Mouse (Mus musculus): ENCODE data around the gene Tufm.
"Not testable (repeated sequence)": the region's sequence is repeated elsewhere in the genome, so short reads cannot be mapped to it uniquely, and the experiment has no call there.

Tufm gene

DNA sequence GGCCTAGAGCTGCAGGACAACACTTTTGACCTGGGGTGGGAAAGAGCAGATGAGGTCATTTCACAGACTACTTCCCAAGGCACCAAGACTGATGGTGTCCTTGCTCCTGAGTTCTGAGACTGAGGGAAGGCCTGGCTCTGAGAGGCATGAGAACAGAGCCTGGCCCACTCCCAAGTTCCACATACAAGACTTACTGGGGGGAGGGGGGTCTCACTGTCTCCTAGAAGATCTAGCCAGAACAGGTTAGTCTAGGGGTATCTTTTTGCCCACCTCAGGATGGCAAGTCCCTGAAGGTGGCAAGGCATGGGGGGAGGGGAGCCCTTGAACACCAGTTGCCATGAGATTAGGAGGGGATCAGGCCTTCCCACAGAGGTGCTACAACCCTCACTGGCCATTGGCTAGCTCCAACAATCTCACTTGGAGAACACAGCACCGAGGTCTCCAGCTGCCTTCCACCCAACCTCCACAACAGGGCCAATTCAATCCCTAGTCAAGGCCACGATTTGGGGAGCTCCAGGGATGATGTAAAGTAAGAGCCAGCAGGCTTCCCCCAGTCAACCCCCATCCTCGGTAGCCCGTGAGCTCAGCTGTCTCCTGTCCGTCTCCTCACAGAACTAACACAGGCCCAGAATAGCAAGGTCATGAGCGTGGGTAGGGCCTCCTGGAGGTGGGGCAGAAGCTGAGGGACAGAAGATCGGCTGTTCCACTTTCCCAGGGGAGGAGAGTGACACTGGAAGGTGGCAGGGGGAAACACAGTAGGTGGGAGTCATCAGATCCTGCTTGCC is 21.7 kb upstream of the Tufm start:
- DNase-seq (ENCODE audit: low read depth, low spot score): no peak

DNA sequence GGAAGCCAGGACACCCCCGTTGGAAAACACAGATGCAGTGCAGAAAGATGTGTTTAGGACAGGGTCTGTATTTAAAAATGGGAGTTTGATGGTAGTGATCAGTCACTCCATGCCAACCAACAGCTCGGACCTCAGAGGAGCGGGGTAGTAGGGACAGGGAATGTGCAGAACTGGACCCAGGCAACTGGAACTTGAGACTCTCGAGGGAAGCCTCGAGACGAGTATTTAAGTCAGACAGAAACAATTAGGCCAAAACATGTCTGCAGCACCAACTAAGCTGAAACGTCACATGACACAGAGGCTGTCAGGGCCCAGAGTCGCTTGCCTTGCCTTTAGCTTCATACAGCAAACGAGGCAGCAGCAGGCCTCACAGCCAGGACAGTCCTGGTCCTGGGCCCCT is 21.0 kb upstream of the Tufm start:
- DNase-seq (ENCODE audit: low read depth, low spot score): no peak

DNA sequence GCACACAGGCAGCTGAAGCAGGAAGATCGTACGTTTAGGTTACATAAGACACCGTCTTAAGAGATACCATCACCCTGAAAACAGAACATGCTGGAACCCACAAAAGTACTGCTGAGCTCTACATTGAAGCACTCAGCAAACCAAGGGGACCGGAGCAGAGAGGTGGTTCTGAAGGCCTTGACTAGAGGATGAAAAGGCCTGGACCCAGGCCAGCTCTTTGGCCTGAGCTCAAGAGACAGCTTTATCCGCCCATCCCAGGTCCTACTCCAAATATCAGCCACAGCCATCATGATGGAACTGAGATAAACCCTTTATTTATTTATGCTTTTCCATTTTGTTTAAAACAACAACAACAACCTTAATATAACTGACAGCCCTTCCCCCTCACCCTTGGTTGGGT is 20.5 kb upstream of the Tufm start:
- DNase-seq (ENCODE audit: low read depth, low spot score): no peak

- peak; percentile 37 for DNase-seq (ENCODE audit: low read depth, low spot score)
Observed at GRCm38 (mm10) chr7:126467271-126467670, 19.9 kb upstream of the Tufm start.

DNA sequence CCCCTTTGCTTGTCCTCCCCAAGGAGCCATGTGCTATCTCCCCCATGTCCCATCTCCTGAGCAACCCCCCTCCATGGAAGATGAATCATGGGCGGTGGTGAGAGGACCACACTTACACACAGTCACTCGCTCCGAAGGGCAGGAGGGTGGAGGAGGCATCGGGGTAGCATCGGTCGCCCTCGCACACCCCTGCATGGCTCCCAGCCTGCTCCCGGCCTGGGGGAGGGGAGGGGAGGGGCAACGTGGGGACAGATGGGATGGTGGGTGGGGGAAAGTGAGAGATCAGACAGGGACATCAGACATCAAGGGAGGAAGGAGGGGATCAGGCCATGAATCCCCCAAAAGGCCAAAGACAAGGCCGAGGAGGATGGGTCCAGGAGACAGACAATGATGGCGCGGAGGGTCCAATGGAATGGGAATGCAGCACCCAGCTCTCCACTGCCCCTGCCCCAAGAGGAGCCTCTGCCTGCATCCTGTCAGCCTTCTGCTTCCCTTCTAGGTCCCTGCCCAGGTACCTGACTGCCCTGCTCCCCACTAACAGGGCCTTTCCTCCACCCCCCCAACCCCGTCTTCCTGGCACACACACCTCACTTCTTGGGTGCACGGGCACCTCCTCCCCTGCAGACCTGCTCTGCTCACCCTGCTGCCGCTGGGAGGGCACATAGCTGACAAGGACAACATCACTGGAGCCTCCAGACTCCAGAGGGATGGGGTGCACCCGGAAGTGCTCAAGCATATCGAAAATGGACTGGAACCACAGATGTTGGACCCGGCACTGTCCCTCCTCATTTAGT is 19.1 kb upstream of the Tufm start:
- DNase-seq (ENCODE audit: low read depth, low spot score): no peak

DNA sequence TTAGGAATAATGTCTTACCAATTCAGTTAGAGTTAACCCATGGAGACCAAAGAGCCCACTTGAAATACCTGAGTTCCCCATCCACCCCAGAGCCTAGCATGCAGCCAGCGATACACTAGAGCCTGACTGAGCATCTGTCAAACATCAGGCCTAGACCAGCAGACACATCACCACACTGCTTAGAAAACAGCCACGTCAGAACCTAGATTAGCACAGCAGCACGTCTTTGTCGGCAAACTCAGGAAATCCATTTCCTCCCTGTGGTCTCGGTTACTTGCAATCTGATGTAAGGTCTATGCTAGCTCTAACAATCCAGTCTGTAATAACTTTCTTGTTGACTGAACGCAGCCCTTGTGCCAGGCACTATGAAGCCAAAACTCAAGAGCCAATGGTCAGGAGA is 17.1 kb upstream of the Tufm start:
- no peak for DNase-seq (ENCODE audit: low read depth, low spot score)

GRCm38 (mm10) chr7:126471361-126471760 is 15.8 kb upstream of the Tufm start:
- DNase-seq (ENCODE audit: low read depth, low spot score): no peak

DNA sequence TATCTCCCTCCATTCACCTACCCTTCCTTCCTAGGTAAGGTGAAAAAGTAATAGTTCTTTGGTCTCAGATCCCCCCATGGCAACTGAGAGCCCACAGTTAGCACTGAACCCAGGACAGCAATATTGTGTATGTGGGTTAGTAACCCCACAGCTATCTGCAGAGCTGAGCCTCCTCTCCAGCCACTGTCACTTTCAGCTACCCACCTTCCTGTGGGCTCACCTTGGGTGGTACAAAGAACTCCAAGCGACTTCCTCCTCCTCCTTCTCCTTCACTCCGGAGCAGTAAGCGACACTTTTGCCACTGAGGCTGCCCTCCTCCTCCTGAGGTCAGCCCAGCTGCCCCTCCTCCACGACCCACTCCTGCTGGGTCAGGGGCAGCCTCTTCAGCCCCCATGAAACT is 15.3 kb upstream of the Tufm start:
- no peak for DNase-seq (ENCODE audit: low read depth, low spot score)

- no peak for DNase-seq (ENCODE audit: low read depth, low spot score)
Observed at GRCm38 (mm10) chr7:126472306-126472705, 14.9 kb upstream of the Tufm start.

DNA sequence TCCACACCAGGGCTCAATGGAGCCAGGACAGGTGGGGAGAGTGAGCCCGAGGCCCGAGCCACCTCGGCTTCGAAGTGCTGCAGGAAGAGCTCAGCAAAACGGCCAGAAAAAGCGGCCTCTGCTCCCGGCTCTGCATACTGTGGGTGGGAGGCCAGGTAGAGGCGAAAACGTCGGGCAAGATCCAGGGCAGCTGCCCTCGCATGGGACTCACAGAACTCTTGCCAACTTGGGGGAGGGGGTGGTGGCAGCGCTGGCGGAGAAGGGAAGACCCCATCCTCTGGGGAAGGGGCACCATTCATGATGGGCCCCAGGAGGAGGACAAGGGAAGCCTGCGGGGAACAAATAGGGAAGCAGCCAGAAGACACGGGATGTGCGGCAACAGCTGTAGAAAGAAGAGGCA is 14.4 kb upstream of the Tufm start:
- DNase-seq (ENCODE audit: low read depth, low spot score): no peak

DNA sequence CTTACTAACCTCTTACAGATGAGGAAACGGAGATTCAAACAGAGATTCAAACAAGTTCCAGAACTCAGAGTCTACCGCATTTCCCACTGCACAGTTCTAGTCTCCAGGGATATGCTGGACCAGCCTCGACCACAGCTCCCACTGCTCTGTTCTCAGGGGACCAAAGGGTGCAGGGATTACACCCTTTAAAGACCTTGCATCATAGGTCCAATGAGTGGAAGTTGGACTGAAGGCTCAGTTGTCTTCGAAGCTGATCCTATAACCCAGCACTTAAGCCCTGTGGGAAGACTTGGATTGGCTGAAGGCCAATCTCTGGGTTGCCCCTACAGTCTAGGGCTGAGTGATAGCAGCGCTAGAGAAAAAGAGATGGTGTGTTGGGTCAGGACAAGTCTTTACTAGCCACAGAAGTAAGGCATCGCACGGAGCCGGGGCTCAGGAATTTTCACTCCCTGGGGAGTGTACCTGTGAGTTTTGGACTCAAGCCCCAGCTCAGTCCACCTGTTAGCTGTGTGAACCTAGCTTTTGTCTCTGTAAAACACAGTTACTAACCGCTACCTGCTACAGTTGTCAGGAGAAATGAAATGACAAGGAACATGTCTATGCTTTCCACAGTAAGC is 13.6 kb upstream of the Tufm start:
- no peak for DNase-seq (ENCODE audit: low read depth, low spot score)

GRCm38 (mm10) chr7:126474486-126474955 is 12.6 kb upstream of the Tufm start:
- DNase-seq (ENCODE audit: low read depth, low spot score): no peak

- DNase-seq (ENCODE audit: low read depth, low spot score): peak; percentile 95
Observed at GRCm38 (mm10) chr7:126474993-126475581, 12.1 kb upstream of the Tufm start, which contains the start of gene Sh2b1. TSS of gene Sh2b1 (minus strand) at chr7:126475424.

- no peak for DNase-seq (ENCODE audit: low read depth, low spot score)
Observed at GRCm38 (mm10) chr7:126481699-126482098, 5.5 kb upstream of the Tufm start.

- peak; percentile 84 for DNase-seq (ENCODE audit: low read depth, low spot score)
Observed at GRCm38 (mm10) chr7:126482392-126482871, 4.7 kb upstream of the Tufm start.

DNA sequence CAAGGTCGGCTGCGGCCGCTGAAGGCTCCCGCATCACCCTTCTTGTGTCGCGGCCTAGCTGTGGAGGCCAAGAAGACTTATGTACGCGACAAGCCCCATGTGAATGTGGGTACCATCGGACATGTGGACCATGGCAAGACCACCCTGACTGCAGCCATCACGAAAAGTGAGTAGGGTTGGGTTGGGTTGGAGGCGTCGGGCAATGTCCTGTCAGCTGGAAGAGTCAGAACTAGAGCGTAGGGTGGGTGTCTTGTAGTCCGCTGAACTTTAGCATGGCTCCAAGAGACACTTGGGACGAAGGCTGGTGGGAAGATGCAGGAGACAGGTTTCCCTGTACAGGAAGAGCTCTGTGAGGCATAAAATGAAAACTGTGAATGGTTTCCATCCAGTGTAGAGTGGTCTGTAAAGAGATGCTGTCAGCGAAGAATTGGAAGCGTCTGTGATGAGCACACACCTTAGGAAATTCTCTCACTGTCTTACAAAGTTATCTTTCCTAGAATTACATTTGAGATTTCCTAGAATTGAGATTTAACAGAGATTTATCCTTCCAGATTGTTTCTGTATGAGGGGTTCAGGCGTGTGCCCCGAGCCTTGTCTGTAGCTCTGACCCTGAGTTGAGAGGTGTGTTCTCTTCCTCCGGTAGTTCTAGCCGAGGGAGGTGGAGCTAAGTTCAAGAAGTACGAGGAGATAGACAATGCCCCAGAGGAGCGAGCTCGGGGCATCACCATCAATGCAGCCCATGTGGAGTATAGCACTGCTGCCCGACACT is 640 bp downstream of the Tufm start:
- not testable (repeated sequence) for DNase-seq (ENCODE audit: low read depth, low spot score)

DNA sequence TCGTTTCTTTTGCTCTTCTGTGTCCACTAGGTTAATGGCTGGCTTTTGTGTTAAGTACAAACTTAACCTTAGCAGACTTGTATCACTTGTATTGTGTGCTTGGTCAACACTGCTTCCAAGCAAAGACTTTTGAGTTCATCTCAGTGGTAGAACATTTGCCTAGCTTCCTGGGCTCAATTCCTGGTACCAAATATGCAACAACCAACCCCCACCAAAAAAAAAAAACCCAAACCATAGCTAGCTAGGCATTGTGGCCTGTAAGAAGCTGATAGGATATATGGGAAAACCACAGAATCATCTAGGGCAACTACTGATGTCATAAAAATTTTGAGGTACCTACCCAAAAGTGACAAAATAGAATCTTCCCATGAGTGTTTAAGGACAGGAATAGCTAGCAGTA is 3.8 kb downstream of the Tufm start:
- DNase-seq (ENCODE audit: low read depth, low spot score): no peak

GRCm38 (mm10) chr7:126491973-126492372 is 4.8 kb downstream of the Tufm start:
- peak; percentile 23 for DNase-seq (ENCODE audit: low read depth, low spot score)

DNA sequence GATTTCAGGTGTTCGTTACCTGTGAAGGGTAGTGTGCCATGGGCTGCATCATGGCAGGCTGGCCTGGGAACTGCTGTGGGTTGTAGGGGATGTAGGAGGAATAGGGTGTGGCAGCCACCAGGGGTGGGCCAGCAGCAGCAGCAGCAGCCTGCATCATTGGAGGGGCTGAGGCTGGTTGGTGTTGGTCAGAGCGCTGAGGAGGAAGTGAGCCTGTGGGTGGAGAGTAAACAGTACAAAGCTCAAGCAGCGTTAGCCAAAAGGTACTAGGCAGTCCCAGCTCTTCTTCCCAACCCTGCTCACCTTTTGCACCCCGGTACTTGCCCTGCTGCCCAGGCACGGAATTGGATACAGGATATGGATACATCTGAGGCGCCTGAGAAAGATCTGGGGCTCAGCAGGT is 7.0 kb downstream of the Tufm start:
- DNase-seq (ENCODE audit: low read depth, low spot score): no peak

GRCm38 (mm10) chr7:126496475-126496874 is 9.3 kb downstream of the Tufm start:
- no peak for DNase-seq (ENCODE audit: low read depth, low spot score)

DNA sequence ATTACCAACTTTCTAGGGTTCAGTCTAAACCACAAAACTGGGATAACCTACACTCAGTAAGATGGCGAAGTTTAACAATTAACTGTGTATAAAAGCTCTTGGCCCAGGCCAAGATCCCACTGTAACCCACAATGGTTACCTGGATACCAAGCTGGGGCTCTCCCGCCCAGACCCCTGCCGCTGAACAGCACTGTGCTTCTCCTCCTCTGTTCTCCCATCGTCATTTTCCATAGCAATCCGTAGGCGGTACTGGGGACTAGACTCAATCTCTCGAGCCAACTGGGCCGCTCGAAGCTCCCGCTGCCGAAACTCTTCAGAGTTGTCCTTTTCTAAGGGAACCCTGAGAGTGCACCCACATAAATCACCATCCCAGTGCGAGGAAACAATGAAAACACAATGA is 10.8 kb downstream of the Tufm start:
- no peak for DNase-seq (ENCODE audit: low read depth, low spot score)
